Mouse (Mus musculus) right cerebral cortex, postnatal 36 days (tissue): ENCODE data around the gene Tmem88.

Experiments
- DNase-seq, 2 experiments: peaks; one replicate each; pipeline ENCODE4 v3.0.0; 2022; ENCODE audit warnings: low spot score in 2 of 2, mixed read lengths in 1 of 2

The Tmem88 gene

GRCm38 (mm10) chr11:69416509-69416908 is 18.5 kb upstream of the Tmem88 start:
- DNase-seq = no peak

GRCm38 (mm10) chr11:69415668-69416451 is 17.8 kb upstream of the Tmem88 start:
- no peak for DNase-seq

- DNase-seq = no peak
Observed at GRCm38 (mm10) chr11:69415327-69415667, 17.3 kb upstream of the Tmem88 start.

- DNase-seq = no peak
Observed at GRCm38 (mm10) chr11:69414421-69415326, 16.6 kb upstream of the Tmem88 start.

- DNase-seq = no peak
Observed at GRCm38 (mm10) chr11:69413221-69414181, 15.5 kb upstream of the Tmem88 start, which contains the start of gene Kdm6b. Gene Kdm6b (minus strand): TSS chr11:69413675.

GRCm38 (mm10) chr11:69412548-69412947 is 14.5 kb upstream of the Tmem88 start:
- DNase-seq = peak in 1 of 2 experiments; percentile 52

- DNase-seq = peak; percentile 49 to 61
Observed at GRCm38 (mm10) chr11:69411538-69412203, 13.6 kb upstream of the Tmem88 start.

GRCm38 (mm10) chr11:69411073-69411535 is 13.1 kb upstream of the Tmem88 start:
- peak; percentile 91 for DNase-seq

- peak; percentile 61 to 70 for DNase-seq
Observed at GRCm38 (mm10) chr11:69410310-69411072, 12.5 kb upstream of the Tmem88 start.

- no peak for DNase-seq
Observed at GRCm38 (mm10) chr11:69410045-69410309, 11.9 kb upstream of the Tmem88 start.

- DNase-seq = peak; percentile 75
Observed at GRCm38 (mm10) chr11:69409378-69410044, 11.5 kb upstream of the Tmem88 start.

GRCm38 (mm10) chr11:69408541-69409377 is 10.7 kb upstream of the Tmem88 start:
- peak; percentile 77 to 90 for DNase-seq

GRCm38 (mm10) chr11:69407724-69408004 is 9.6 kb upstream of the Tmem88 start:
- DNase-seq = no peak

- DNase-seq = no peak
Observed at GRCm38 (mm10) chr11:69406867-69407723, 9.1 kb upstream of the Tmem88 start.

GRCm38 (mm10) chr11:69406282-69406681 is 8.2 kb upstream of the Tmem88 start:
- DNase-seq = no peak

GRCm38 (mm10) chr11:69405397-69406200 is 7.6 kb upstream of the Tmem88 start:
- DNase-seq = no peak
